Mouse (Mus musculus): ENCODE measurements around the gene Cyp3a41b. TPM values are rescaled to one million over a fixed set of nuclear protein-coding genes. Genes with fewer than 3 reads are reported as not detected.
"Not testable (repeated sequence)": the region's sequence is repeated elsewhere in the genome, so short reads cannot be mapped to it uniquely, and the experiment has no call there.

Cyp3a41b gene
- total RNA-seq (2022) = not detected

DNA sequence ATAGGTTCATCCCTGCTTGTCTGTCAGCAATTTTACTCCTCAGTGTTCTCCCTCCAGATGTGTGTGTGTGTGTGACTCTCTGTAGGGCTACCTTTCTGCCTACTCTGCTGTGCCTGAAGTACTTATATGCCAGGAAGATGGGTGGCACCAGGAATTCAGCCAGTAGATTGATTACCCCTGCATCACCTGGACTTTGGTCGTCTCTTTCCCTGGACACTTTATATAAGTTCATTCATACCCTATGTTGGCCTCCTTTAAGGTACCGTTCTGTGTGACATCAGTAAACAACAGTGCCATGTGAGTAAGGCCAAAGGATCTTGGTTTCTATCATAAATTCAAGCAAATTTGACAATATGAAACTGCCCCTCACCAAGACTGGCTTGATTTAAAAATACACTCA, at the start of gene Cyp3a41b:
Cyp3a41b (minus strand) TSS at position 101 of the 400 bp plus-strand sequence.
- not testable (repeated sequence) for DNase-seq (ENCODE audit: low spot score in 2 of 2)

- not testable (repeated sequence) for DNase-seq (ENCODE audit: low spot score in 2 of 2)
Measured at GRCm38 (mm10) chr5:145632286-145632685, 47.8 kb upstream of the Cyp3a41b start.

GRCm38 (mm10) chr5:145604891-145605290, 20.4 kb upstream of the Cyp3a41b start:
- not testable (repeated sequence) for DNase-seq (ENCODE audit: low spot score in 2 of 2)

DNA sequence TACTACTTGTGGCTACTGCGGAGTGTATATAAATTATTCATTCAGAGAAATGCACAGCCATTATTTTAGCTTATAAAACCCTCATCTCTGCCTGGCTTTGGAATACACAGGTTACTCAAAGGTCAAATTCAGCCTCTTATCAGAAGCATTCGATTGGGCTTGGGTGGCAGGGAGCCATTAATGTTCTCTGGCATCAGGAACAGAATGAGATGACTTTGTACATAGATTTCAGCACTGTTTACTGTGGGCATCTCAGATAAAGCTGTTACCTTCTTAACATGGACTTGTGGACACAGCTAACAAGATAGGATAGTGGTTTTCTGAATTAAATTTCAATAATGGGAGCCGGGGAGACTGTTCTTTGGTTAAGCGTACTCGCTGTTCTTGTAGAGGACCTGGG, 13.3 kb upstream of the Cyp3a41b start:
- DNase-seq (ENCODE audit: low spot score in 2 of 2) = not testable (repeated sequence)

- DNase-seq (ENCODE audit: low spot score in 2 of 2) = not testable (repeated sequence)
Measured at GRCm38 (mm10) chr5:145577321-145577720, 7.2 kb downstream of the Cyp3a41b start.

DNA sequence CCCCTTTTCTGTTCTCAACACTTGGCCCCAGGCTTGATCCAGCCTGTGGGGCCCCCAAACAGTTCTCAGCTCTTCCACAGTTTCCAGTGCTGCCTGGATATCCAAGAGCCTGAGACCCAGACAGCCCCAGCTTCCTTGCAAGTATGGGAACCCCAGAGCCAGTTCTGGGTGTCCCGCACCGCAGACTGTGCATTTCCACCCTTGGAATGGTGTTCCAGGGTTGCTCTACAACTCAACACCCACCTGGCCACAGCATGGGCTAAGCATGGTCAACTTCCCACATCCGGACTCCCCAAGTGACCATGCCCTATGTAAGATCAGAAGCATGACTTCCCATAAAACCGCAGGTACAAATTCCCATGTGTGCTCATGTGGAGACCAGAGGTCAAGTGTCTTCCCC, 8.9 kb downstream of the Cyp3a41b start:
- DNase-seq (ENCODE audit: low spot score in 2 of 2) = not testable (repeated sequence)

DNA sequence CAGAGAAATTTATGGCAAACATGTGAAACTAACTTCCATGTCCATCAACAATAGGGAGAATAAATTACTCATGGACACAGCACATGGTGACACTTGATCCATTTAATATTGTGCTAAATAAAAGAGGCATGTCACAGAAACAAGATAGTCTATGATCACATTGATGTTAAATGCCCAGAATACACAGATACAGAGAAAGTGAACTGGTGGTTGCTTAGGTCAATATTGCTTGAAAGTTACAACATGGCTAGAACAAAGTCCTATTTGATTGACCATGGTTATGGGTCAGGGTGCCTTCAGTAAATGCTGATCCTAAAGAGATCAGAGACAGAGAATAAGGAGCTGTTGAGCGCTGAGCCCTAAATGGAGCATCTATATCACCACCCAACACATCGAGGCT, 12.6 kb downstream of the Cyp3a41b start:
- not testable (repeated sequence) for DNase-seq (ENCODE audit: low spot score in 2 of 2)

Other genes with a start within 250 kb of the Cyp3a41b start
- under 1 TPM in 2 of 4 experiments, not detected in 2; 0.32 to 0.43 TPM for gene Cyp3a57, start 239.5 kb downstream of the Cyp3a41b start, total RNA-seq (2022)
- gene Cyp3a16, start 115.0 kb downstream of the Cyp3a41b start, total RNA-seq (2022) = not detected
- gene Cyp3a41a, start 135.4 kb upstream of the Cyp3a41b start, total RNA-seq (2022) = not detected
- gene Cyp3a44, start 221.1 kb upstream of the Cyp3a41b start, total RNA-seq (2022) = not detected